Mouse (Mus musculus) CH12.LX (cell line): ENCODE measurements around the gene Gm21477. TPM values are rescaled to one million over a fixed set of nuclear protein-coding genes. Genes with fewer than 3 reads are reported as not detected.
"Not testable (repeated sequence)": the region's sequence is repeated elsewhere in the genome, so short reads cannot be mapped to it uniquely, and the experiment has no call there.

Source experiments
- DNase-seq: peaks from one replicate; pipeline ENCODE4 v3.0.0-alpha.2; 2013; ENCODE audit errors: extremely low read depth
- H3K27ac ChIP-seq: 2 replicates; pipeline ENCODE4 v1.5.1; 2012; ENCODE audit warnings: low read depth, mild to moderate bottlenecking, control low read depth, moderate library complexity; ENCODE audit not compliant: insufficient read depth
- H3K27me3 ChIP-seq: replicated peaks from 2 replicates; pipeline ENCODE3; 2012; ENCODE audit warnings: inconsistent platforms
- H3K36me3 ChIP-seq, 2 experiments: replicated peaks in 1 of 2; 2 replicates each; pipeline versions ENCODE3 to v1.6.1; 2012; ENCODE audit warnings: inconsistent platforms in 1 of 2, low read length in 1 of 2, mild to moderate bottlenecking in 1 of 2, mixed read lengths in 1 of 2, moderate library complexity in 1 of 2; ENCODE audit not compliant: control insufficient read depth in 1 of 2, insufficient read depth in 1 of 2
- H3K4me1 ChIP-seq, 2 experiments: 2 replicates each; pipeline ENCODE4 v1.6.1; 2012; ENCODE audit warnings: inconsistent platforms in 1 of 2, moderate library complexity in 1 of 2; ENCODE audit not compliant: insufficient read depth in 2 of 2, control insufficient read depth in 1 of 2
- H3K4me2 ChIP-seq: 2 replicates; pipeline ENCODE4 v1.6.1; 2012; ENCODE audit warnings: low read depth, mild to moderate bottlenecking, control low read depth; ENCODE audit not compliant: poor library complexity, insufficient read depth, severe bottlenecking
- H3K4me3 ChIP-seq, 3 experiments: fragments of 150-350 bp in 1 of 3; sonication (generic) in 1 of 3; replicated peaks in 1 of 3; 2 replicates each; pipeline versions ENCODE3 to v1.5.1; 2011 to 2012; ENCODE audit warnings: low read depth in 2 of 3, low read length in 2 of 3, mild to moderate bottlenecking in 2 of 3, moderate library complexity in 2 of 3, control low read depth in 1 of 3, improper control_type of control experiment in 1 of 3, inconsistent platforms in 1 of 3, mixed read lengths in 1 of 3; ENCODE audit not compliant: poor library complexity in 1 of 3
- H3K79me2 ChIP-seq: replicated peaks from 2 replicates; pipeline ENCODE4 v1.6.1; 2012; ENCODE audit warnings: mild to moderate bottlenecking, moderate library complexity; ENCODE audit not compliant: control insufficient read depth, poor library complexity, insufficient read depth, severe bottlenecking; ENCODE audit errors: extremely low read depth
- H3K9ac ChIP-seq: 2 replicates; pipeline ENCODE4 v1.6.1; 2012; ENCODE audit warnings: low read depth, mild to moderate bottlenecking, control low read depth, moderate library complexity; ENCODE audit not compliant: insufficient read depth
- H3K9me3 ChIP-seq: replicated peaks from 2 replicates; pipeline ENCODE3; 2012; ENCODE audit warnings: low read length, inconsistent platforms, mixed read lengths
- dilution Hi-C: fragments of 300-500 bp; cut with MboI; formaldehyde crosslinking; loops from 2 replicates; pipeline ENCODE4 v1.14.3; 2020; ENCODE audit warnings: low sequenced_read_pairs; ENCODE audit not compliant: extremely low pct_unique_long_range_greater_than_20kb, extremely low pct_ligation_motif_present
- in situ Hi-C: fragments of 300-500 bp; cut with MboI; formaldehyde crosslinking; loops from 3 replicates; pipeline ENCODE4 v1.14.3; 2019; ENCODE audit warnings: low sequenced_read_pairs, low pct_ligation_motif_present, low pct_unique_long_range_greater_than_20kb, mixed read lengths
- polyA plus RNA-seq: library from polyadenylated mRNA; unstranded; fragments of >175 nt; gene quantifications from 2 replicates; pipeline ENCODE4 v1.2.1, GENCODE M21; 2012; ENCODE audit warnings: low read depth; ENCODE audit not compliant: insufficient read length
- total RNA-seq, 2 experiments: library from RNA; depleted of rRNA; stranded (reverse); fragments of 300-350 nt in 1 of 2; fragments of >200 nt in 1 of 2; gene quantifications; 2 replicates each; pipeline ENCODE4 v1.2.3; 2012 to 2014

Gene Gm21477
- total RNA-seq (2012; rRNA removed) (not detected in 2 replicates), total RNA-seq (2014; rRNA removed) (not detected in 2 replicates), polyA plus RNA-seq (not detected in 2 replicates)

DNA sequence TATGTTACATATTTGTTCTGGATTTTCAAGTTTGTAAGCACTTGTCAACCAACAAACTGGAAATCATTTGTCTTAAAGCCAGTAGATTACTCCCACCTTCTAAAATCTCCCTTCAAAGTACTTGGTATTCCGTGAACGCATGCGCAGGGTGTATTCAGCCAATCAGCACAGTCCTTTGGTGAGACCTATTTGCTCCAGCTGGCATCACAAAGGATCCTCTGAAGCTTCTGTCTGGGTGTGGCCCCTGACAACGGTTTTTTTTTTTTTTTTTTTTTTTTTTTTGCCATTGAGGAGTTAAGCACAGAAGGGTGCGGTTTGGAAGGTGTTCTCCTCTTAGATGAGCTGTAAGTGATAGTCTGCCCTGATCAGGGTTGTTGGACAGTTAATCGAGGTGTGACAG, at the start of gene Gm21477:
TSS of gene Gm21477 (plus strand) at position 301 of the 400 bp plus-strand sequence.
- H3K9ac ChIP-seq, DNase-seq, H3K9me3 ChIP-seq, H3K4me2 ChIP-seq, H3K27ac ChIP-seq, dilution Hi-C loops, H3K4me3 ChIP-seq, H3K79me2 ChIP-seq, H3K36me3 ChIP-seq, in situ Hi-C loops, H3K4me1 ChIP-seq, H3K27me3 ChIP-seq: not testable (repeated sequence)
